Mouse (Mus musculus) bone marrow macrophage, adult 2 months (primary cell): Measurements from ENCODE around the gene Tent5a.

ENCODE experiments used
- CTCF ChIP-seq: IDR thresholded peaks from 2 replicates; pipeline ENCODE4 v1.5.1; 2012; ENCODE audit warnings: low read depth, mild to moderate bottlenecking, low read length, moderate library complexity
- POLR2A ChIP-seq: IDR thresholded peaks from 2 replicates; pipeline ENCODE4 v1.6.1; 2012; ENCODE audit warnings: mild to moderate bottlenecking, low read depth, low read length, borderline replicate concordance

- no peak for TF ChIP-seq CTCF
- no peak for TF ChIP-seq POLR2A
Observed at GRCm38 (mm10) chr9:85320167-85320951, 6.8 kb downstream of the Tent5a start.
